15 mouse cellular contexts compared by ENCODE assay signal in the genomic region with DNA sequence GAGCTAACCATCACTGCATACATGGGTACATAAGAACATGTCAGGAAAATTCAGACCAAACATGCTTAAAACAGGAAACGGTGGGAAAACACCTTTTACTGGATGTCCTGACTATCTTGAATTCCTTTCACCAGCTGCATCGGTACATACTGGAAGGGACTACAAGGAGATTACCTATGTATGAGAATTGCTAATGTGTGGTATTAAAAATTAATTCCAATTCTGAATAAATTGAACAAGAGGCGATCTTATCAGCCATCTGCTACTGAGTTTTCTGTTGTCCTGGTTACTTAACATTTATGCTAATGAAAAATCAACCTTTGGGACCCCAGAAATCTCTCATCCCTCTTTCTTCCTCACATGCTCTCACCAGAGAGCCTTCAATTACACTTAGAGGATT.
"Had no signal": no experiment of that assay in that cellular context is flagged by ENCODE, and none has a peak within 500 bp of the region (broad histone marks: within the 10 kb centered on the region; RNA-seq: fewer than 3 reads in every experiment).

No protein-coding gene starts in this region.

- H3K4me2 ChIP-seq: neural tube, embryonic 15.5 days; stomach, embryonic 15.5 days had no signal

- H3K9ac ChIP-seq: neural tube, embryonic 15.5 days; stomach, embryonic 15.5 days had no signal

- H3K4me3 ChIP-seq: neural tube, embryonic 15.5 days; stomach, embryonic 15.5 days had no signal

- H3K27ac ChIP-seq: neural tube, embryonic 15.5 days; stomach, embryonic 15.5 days; stomach, postnatal 0 days had no signal

- DNase-seq: retina, postnatal 1 day; right cerebral cortex, adult 18-20 months; right cerebral cortex, postnatal 14 days; right cerebral cortex, postnatal 25 days; right cerebral cortex, postnatal 4 days; spleen, adult 18-20 months; thymus, adult 18-20 months; thymus, adult 2 months; thymus, postnatal 14 days; thymus, postnatal 25 days; thymus, postnatal 36 days; thymus, postnatal 4 days had no signal

- H3K27me3 ChIP-seq: neural tube, embryonic 15.5 days; stomach, embryonic 15.5 days had no signal

- H3K36me3 ChIP-seq: neural tube, embryonic 15.5 days; stomach, embryonic 15.5 days had no signal

- H3K4me1 ChIP-seq: neural tube, embryonic 15.5 days; stomach, embryonic 15.5 days had no signal

- H3K9me3 ChIP-seq: neural tube, embryonic 15.5 days; stomach, embryonic 15.5 days had no signal
